Mouse (Mus musculus) spleen, embryonic (tissue): ENCODE results near the gene Gm13277.
"Not testable (repeated sequence)": the region's sequence is repeated elsewhere in the genome, so short reads cannot be mapped to it uniquely, and the experiment has no call there.

Experiments
- CTCF ChIA-PET: fragments of 350-600 bp; sonication (Branson Sonifier 250); formaldehyde crosslinking; loops from one replicate; lab custom pipeline; 2022; lab: Charles Lee

Gm13277 gene

DNA sequence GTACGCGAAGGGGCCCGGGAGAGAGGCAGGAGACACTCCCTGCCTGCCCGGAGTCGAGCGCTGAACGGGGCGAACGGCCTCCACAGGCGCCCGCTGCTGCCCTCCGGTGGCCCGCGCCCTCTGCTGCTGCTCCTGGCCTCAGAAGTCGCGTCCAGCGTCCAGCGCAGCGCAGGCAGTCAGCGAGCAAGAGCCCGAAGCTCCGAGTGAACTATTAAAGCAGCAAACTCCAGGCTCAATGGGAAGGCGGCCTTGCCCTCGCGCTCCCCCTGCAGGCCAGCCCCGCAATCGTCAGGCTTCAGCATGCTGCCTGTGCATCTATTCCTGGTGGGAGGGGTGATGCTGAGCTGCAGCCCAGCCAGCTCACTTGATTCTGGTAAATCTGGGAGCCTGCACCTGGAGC, 3.0 kb upstream of the Gm13277 start, which contains the start of gene Gm13276:
Gene Gm13276 (plus strand): TSS at position 301 of the 400 bp plus-strand sequence.
- CTCF ChIA-PET = not testable (repeated sequence)

DNA sequence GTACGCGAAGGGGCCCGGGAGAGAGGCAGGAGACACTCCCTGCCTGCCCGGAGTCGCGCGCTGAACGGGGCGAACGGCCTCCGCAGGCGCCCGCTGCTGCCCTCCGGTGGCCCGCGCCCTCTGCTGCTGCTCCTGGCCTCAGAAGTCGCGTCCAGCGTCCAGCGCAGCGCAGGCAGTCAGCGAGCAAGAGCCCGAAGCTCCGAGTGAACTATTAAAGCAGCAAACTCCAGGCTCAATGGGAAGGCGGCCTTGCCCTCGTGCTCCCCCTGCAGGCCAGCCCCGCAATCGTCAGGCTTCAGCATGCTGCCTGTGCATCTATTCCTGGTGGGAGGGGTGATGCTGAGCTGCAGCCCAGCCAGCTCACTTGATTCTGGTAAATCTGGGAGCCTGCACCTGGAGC, 2.8 kb downstream of the Gm13277 start, which contains the start of gene Gm13278:
Gene Gm13278 (plus strand): TSS at position 301 of the 400 bp plus-strand sequence.
- CTCF ChIA-PET = not testable (repeated sequence)

DNA sequence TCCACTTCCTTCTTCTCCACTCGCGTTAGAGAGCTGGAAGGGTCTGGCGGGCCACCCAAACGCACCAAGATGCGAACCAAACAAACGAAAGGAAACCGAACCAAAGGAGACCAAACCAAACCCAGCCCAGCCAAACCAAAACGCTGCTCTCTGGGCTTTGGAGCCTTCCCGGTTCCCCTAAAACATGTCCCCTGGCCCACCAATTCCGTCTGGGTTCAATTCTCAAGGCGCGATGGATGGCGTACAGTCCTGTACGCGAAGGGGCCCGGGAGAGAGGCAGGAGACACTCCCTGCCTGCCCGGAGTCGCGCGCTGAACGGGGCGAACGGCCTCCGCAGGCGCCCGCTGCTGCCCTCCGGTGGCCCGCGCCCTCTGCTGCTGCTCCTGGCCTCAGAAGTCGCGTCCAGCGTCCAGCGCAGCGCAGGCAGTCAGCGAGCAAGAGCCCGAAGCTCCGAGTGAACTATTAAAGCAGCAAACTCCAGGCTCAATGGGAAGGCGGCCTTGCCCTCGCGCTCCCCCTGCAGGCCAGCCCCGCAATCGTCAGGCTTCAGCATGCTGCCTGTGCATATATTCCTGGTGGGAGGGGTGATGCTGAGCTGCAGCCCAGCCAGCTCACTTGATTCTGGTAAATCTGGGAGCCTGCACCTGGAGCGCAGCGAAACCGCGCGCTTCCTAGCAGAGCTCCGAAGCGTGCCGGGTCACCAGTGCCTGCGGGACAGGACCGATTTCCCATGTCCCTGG, 5.7 kb downstream of the Gm13277 start, which contains the start of gene Gm13275:
Gene Gm13275 (plus strand): TSS at position 552 of the 740 bp plus-strand sequence.
- CTCF ChIA-PET = not testable (repeated sequence)

DNA sequence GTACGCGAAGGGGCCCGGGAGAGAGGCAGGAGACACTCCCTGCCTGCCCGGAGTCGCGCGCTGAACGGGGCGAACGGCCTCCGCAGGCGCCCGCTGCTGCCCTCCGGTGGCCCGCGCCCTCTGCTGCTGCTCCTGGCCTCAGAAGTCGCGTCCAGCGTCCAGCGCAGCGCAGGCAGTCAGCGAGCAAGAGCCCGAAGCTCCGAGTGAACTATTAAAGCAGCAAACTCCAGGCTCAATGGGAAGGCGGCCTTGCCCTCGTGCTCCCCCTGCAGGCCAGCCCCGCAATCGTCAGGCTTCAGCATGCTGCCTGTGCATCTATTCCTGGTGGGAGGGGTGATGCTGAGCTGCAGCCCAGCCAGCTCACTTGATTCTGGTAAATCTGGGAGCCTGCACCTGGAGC, 8.7 kb downstream of the Gm13277 start, which contains the start of gene Gm13279:
Gene Gm13279 (plus strand): TSS at position 301 of the 400 bp plus-strand sequence.
- CTCF ChIA-PET = not testable (repeated sequence)

DNA sequence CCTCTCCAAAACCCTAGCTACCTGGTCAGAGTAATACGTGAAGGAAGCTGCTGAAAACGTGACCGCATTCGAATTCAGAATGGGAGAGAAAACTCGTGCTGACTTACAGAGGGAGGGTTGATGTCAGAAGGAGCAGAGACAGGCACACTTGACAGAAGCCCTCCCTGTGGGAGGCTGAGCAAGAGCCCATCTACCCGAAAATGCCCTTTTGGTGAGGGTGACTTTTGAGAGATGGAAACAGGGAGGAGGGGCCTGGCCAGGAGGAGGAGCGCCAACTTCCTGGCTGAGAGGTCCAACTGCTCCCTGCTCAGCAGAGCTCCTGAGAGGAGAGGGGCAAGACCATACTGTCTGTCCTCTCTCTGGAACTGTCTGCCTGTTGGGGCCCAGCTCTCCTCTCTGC, 10.9 kb downstream of the Gm13277 start, which contains the start of gene Gm13285:
Gene Gm13285 (plus strand): TSS at position 301 of the 400 bp plus-strand sequence.
- CTCF ChIA-PET = not testable (repeated sequence)

DNA sequence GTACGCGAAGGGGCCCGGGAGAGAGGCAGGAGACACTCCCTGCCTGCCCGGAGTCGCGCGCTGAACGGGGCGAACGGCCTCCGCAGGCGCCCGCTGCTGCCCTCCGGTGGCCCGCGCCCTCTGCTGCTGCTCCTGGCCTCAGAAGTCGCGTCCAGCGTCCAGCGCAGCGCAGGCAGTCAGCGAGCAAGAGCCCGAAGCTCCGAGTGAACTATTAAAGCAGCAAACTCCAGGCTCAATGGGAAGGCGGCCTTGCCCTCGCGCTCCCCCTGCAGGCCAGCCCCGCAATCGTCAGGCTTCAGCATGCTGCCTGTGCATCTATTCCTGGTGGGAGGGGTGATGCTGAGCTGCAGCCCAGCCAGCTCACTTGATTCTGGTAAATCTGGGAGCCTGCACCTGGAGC, 14.5 kb downstream of the Gm13277 start, which contains the start of gene Gm13287:
Gene Gm13287 (plus strand): TSS at position 301 of the 400 bp plus-strand sequence.
- CTCF ChIA-PET = not testable (repeated sequence)

DNA sequence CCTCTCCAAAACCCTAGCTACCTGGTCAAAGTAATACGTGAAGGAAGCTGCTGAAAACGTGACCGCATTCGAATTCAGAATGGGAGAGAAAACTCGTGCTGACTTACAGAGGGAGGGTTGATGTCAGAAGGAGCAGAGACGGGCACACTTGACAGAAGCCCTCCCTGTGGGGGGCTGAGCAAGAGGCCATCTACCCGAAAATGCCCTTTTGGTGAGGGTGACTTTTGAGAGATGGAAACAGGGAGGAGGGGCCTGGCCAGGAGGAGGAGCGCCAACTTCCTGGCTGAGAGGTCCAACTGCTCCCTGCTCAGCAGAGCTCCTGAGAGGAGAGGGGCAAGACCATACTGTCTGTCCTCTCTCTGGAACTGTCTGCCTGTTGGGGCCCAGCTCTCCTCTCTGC, 16.8 kb downstream of the Gm13277 start, which contains the start of gene Gm13288:
Gene Gm13288 (plus strand): TSS at position 301 of the 400 bp plus-strand sequence.
- CTCF ChIA-PET = not testable (repeated sequence)

DNA sequence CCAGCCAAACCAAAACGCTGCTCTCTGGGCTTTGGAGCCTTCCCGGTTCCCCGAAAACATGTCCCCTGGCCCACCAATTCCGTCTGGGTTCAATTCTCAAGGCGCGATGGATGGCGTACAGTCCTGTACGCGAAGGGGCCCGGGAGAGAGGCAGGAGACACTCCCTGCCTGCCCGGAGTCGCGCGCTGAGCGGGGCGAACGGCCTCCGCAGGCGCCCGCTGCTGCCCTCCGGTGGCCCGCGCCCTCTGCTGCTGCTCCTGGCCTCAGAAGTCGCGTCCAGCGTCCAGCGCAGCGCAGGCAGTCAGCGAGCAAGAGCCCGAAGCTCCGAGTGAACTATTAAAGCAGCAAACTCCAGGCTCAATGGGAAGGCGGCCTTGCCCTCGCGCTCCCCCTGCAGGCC, 17.3 kb downstream of the Gm13277 start:
- CTCF ChIA-PET = not testable (repeated sequence)

DNA sequence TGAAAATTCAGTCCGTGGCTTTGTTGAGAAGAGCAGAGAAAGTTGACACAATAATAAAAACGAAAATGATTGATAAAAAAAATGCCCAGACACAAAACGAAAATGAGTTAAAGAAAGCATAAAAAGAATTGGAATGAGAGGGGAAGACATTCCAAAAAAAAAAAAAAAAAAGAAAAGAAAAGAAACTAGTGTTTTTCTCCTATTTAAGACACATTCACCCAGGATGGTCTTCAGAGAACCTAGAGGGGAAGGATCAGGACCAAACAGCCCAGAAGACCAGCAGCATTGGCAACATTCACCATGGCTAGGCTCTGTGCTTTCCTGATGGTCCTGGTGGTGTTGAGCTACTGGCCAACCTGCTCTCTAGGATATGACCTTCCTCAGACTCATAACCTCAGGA, 27.5 kb downstream of the Gm13277 start, which contains the start of gene Ifna7:
Gene Ifna7 (plus strand): TSS at position 301 of the 400 bp plus-strand sequence.
- CTCF ChIA-PET = no interaction called here

DNA sequence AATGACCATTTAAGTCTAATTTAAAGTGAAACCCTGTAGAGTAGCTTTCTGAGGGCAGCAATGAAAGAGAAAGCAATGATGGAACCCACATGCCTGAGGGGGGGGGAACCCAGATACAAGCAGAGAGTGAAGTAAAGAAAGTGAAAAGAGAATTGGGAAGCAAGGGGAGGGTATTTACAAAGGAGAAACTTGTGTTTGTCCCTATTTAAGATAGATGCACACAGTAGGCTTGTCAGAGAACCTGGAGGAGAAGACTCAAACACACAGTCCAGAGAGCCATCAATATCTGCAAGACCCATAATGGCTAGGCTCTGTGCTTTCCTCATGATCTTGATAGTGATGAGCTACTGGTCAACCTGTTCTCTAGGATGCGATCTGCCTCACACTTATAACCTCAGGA, 31.2 kb downstream of the Gm13277 start, which contains the start of gene Ifna11:
Gene Ifna11 (plus strand): TSS at position 301 of the 400 bp plus-strand sequence.
- CTCF ChIA-PET = no interaction called here

DNA sequence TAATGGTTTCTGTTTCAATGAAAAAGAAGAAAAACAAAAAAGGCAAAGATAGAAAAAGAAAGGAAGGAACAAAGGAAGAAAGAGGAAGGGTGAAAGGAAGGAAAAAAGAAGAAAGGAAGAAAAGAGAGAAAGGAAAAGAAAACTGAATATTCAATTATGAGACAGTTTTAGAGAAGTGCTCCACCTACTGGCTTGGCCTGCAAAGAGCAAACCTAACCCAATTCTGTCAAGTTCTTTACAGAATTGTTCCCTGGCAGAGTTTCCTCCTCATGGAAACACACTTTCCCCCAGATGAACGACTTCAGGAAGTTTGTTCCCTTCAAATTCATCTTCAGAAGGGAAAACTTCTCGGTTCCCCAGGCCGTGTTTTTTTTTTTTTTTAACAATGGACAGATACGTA, 34.6 kb downstream of the Gm13277 start:
- CTCF ChIA-PET = interaction anchor here (0.6 kb wide), 1 partner anchor 404 kb away, joined by 4 read pairs; no protein-coding TSS in a partner anchor

DNA sequence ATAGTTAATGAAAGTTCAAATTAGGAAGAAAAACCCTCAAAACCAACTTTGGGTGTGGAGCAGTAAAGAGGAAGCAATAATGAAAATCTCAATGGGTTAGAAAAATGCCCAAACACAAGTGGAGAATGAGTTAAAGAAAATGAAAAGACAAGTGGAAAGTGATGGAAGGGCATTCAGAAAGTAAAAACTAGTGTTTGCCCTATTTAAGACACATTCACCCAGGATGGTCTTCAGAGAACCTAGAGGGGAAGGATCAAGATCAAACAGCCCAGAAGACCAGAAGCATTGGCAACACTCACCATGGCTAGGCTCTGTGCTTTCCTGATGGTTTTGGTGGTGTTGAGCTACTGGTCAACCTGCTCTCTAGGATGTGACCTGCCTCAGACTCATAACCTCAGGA, 38.7 kb downstream of the Gm13277 start, which contains the start of gene Ifna6:
Gene Ifna6 (plus strand): TSS at position 301 of the 400 bp plus-strand sequence.
- CTCF ChIA-PET = not testable (repeated sequence)

DNA sequence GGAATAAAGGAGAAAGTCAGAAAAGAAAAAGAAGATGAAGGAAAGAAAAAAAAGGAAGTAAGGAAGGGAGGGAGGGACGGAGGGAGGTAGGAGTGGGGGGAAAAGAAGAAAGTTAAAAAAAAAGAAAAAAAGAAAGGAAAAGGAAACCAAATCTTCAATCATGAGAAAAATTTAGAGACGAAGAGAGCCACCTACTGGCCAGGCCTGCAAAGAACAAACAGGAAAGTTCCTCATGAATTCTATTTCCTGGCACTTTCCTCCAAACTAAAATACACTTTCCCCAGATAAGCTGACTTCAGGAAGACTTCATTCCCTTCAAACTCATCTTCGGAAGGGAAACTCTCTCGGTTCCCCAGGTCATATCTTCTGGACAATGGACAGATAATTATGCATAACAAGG, 42.1 kb downstream of the Gm13277 start:
- CTCF ChIA-PET = no interaction called here

DNA sequence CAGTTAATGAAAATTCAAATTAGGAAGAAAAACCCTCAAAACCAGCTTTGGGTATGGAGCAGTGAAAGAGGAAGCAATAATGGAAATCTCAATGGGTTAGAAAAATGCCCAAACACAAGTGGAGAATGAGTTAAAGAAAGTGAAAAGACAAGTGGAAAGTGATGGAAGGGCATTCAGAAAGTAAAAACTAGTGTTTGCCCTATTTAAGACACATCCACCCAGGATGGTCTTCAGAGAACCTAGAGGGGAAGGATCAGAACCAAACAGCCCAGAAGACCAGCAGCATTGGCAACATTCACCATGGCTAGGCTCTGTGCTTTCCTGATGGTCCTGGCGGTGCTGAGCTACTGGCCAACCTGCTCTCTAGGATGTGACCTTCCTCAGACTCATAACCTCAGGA, 46.8 kb downstream of the Gm13277 start, which contains the start of gene Ifna5:
Gene Ifna5 (plus strand): TSS at position 301 of the 400 bp plus-strand sequence.
- CTCF ChIA-PET = not testable (repeated sequence)
